Mouse (Mus musculus) layer of hippocampus, postnatal 14 days (tissue): ENCODE measurements around the gene Zfp281. TPM values are rescaled to one million over a fixed set of nuclear protein-coding genes. Genes with fewer than 3 reads are reported as not detected.

Source experiments
- DNase-seq, 2 experiments: peaks; one replicate each; pipeline ENCODE4 v3.0.0; 2021 to 2022; ENCODE audit warnings: low spot score in 2 of 2, mixed read lengths in 1 of 2
- total RNA-seq, 2 experiments: library from RNA; stranded (reverse); gene quantifications; 2 replicates each; pipeline ENCODE4 v1.2.3; 2021

Gene Zfp281
- total RNA-seq, 2 experiments from 2014 or later = 30.7 to 31.3 TPM

GRCm38 (mm10) chr1:136652066-136652465 lies 27.4 kb downstream of the Zfp281 start:
- no peak for DNase-seq

GRCm38 (mm10) chr1:136653526-136653925 lies 28.8 kb downstream of the Zfp281 start:
- no peak for DNase-seq

DNA sequence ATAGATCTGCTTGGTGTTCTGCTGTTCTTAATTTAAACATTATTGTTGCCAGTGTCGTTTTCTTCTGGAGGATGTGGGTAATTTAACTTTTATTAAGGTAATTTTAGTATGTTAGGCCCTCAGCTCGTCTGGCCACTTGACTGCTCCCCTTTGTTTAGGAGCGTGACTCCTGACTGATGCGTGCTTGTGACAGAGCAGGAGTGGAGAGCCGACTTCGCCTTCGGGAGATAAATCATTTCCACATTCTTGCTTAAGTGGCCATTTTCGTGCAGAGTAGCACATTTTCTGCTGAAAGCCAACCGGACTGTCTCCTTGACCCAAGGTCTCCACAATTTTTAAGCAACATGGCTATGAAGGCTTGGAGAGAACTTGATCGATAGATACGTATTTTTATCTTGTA lies 29.7 kb downstream of the Zfp281 start:
- no peak for DNase-seq

DNA sequence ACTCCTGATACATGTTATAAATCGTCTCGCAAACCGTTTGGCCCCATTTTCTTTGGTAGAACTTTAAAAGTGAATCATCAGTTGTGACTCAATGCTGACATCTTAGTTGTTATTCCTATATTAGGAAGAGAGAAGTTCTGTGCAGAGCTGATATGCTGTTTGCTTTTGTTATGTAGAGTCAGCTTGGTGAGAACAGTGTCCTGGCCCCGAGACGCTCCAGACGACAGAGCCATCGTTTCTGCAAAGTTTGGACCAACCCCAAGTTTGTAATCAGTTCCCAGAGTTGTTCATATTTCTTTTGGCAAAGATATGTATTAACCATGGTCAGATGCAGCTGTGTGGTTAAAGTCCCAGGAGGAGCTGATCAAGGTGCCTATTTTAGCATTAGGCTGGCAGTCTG lies 31.9 kb downstream of the Zfp281 start:
- DNase-seq = no peak

GRCm38 (mm10) chr1:136658456-136659227 lies 33.9 kb downstream of the Zfp281 start:
- no peak for DNase-seq

DNA sequence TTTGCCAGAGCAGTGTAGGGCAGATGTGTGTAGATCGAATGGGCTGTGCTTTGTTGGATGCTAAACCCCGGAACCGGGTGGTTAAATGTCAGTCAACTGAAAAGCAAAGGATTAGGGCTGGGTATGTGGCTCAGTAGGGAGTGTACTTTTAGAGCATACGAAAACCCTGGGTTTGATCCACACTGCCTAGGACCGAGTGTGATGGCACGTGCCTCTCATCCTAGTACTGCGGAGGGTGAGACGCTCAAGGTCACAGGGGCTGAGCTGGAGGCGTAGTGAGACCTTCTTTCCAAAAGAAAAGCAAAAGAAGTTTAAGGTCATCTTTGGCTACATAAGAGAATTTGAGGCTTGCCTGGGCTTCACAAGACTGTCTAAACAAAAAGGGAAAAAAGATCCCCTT lies 34.6 kb downstream of the Zfp281 start:
- DNase-seq = no peak

DNA sequence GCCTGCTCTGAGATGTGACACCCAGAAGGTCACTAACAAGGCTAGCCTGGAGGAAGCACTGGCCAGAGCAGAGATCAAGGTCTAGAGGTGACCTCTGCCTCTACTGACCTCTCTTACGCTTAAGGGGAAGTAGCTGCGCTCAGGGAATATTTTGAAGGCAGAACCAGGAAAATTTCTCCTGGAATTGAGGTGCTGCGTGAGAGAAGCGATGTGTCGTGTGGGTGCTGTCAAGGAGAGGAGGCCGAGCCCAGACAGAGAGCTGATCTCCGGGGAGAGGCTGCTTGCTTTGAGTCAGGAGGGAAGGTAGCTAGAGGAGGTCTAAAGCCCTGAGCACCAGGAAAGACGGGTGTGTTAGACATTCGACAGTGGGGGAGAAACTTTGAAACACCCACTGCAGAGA lies 35.2 kb downstream of the Zfp281 start:
- no peak for DNase-seq

DNA sequence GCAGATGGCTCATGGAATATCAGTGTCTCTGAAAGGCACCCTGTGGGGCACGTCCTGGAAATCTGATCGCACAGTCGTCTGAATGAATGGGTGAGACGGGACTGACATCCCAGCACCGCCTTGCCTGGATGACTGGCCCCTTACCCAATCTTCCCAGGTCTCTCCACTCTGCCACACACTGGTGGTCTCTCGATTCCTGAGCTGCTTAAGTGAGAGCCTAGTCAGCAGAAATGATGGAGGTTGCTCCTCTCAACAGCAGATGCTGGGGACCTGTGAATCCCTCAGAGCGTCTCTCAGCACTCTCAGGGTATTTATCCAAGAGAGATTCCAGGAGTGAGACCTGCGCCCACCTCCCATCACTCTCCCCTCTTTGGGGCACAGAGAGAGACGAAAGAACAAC lies 36.8 kb downstream of the Zfp281 start:
- DNase-seq = no peak

DNA sequence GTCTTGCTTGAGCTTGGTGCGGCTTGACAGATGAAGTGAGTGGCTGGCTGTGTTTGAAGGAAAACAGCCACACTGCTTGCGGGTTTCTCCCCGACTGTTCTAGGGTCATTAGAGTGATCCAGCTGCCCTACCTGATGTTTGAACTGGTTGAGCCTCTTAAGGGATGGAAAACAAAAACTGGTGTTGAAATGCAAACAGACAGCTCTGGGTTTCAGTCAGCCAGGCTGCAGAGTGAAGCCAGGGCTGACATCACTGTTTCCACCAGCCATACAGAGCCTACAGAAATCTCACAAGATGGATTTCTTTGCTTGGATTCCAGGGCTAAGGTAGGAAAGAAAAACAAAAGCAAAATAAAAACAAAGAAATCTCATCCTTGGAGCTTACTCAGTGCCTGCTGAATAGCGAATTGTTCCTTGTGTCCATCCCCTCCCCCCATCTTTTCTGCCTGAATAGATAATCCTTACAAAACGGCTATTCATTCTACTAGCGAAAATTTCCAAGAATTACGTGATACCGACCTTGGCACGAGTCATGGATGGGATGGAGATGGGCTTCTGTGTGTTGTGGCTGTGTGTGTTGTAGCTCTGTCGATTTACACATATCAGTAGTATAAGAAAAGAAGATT lies 37.4 kb downstream of the Zfp281 start:
- DNase-seq = no peak

DNA sequence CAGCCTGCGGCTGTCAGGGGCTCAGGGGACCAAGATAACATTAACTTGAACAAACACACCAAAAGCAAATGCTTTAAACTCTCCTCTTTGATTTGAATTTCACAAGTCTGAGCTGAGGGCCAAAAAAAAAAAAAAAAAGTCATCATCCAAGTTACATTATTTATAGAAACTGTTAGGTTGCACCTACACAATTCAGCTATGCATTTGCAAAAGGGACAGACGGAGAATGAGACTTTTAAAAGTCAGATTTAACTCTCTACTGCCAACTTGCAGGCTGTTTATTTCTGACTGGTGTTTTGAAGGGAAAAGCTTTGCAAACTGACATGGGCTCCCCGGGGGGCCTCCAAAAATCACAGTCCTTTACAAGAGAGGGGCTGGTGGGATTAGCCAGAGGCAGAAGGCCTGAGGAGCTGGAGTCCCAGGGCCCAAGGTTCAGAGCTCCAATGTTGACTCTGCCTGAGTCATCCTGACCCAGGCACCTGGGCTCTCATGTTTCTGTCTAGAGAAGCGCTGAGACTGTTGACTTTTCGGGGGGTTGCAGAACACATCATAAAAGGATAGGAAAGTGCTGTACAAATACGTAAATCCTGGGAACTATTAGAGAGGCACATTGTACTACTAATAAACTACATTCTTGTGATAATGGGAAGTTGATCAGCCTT lies 40.4 kb downstream of the Zfp281 start:
- DNase-seq = no peak

DNA sequence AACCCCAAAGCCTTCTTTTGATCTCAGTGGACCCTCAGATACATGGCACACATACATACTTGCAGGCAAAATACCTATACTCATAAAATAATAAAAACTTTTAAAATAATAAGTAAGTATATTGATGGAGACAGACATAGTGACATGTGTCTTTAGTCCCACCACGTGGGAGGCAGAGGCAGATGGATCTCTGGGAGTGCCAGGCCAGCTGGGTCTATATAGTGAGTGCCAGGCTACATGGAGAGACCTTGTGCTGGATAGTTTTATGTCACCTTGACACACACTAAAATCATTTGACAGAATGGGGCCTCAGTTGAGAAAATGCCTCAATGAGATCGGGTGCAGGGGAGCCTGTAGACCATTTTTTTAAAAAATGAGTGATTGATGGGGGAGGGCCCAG lies 41.8 kb downstream of the Zfp281 start:
- peak in 1 of 2 experiments; percentile 61 for DNase-seq

GRCm38 (mm10) chr1:136669926-136670325 lies 45.2 kb downstream of the Zfp281 start:
- no peak for DNase-seq

- no peak for DNase-seq
Observed at GRCm38 (mm10) chr1:136670421-136670820, 45.7 kb downstream of the Zfp281 start.

DNA sequence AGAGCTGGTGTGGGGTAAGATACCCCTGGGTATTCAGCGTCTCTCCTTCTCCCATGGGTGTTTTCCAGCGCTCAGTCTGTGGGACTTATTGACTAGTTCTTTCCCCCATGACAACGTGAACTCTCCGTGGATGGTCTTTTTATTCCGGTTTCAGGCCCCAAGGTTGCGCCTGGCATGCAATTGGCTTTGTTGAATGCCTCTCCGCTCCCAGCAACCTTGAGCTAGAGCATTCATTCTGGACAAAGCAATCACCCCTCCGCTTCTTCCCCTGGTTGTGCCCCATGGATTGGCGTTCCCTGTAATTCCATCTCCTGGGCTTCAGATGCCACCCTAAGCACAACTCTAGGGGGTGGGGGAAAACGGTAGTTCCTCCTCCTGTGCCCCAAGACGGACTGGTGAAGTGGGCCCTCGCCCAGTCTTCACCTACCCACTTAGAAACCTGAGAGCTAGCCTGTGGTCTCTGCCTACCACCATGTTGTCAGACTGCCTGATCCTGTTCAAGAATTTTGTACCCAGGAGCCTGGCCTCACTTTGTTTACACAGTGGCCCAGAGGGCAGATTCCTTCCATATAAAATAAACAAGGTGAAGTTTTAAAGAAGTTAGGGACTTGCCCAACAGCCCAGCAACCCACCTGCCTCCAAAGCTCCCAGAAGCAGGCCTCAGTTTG lies 47.2 kb downstream of the Zfp281 start:
- DNase-seq = no peak

- no peak for DNase-seq
Observed at GRCm38 (mm10) chr1:136672564-136672963, 47.9 kb downstream of the Zfp281 start.

- no peak for DNase-seq
Observed at GRCm38 (mm10) chr1:136673293-136673692, 48.6 kb downstream of the Zfp281 start.

DNA sequence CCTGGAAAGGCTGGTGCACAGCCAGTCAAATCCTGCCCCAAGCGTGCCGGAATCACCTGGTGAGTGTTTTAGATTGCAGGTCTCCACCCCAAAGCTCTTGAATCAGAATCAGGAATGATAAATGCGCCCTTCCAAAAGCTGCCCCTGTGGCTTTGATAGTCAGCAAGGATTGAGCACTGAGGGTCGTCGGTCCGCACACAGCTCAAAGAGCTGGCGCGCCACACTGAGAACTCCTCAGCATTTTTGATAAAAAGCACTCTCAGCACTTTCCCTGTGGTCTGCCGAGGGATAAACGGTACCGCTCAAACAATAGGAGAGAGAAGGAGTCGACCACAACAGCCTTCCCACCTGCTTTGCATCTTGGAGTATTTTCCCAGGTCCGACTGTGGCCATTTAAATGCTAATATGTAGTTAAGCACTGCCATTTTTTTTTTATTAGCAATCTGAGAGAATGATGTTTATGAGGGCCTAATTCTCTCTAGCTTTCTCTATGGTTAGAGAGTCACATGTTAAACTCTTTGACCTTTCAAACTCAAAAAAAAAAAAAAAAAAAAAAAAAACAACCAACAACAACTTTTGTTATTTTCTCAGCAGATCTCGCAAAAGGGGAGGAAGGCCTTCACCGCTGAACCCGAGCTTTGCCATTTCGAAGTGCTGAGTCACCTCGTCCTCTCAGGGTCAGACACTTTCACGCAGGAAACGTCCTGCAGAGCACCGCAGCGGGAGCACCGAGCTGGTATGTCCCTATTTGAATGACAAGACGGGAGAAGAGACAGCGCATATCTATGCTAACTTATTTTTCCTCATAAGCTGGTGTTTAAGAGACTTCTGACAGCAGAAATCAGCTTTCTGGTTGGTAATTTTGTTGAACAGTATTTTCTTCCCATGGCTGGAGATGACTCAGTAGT lies 50.1 kb downstream of the Zfp281 start:
- no peak for DNase-seq

DNA sequence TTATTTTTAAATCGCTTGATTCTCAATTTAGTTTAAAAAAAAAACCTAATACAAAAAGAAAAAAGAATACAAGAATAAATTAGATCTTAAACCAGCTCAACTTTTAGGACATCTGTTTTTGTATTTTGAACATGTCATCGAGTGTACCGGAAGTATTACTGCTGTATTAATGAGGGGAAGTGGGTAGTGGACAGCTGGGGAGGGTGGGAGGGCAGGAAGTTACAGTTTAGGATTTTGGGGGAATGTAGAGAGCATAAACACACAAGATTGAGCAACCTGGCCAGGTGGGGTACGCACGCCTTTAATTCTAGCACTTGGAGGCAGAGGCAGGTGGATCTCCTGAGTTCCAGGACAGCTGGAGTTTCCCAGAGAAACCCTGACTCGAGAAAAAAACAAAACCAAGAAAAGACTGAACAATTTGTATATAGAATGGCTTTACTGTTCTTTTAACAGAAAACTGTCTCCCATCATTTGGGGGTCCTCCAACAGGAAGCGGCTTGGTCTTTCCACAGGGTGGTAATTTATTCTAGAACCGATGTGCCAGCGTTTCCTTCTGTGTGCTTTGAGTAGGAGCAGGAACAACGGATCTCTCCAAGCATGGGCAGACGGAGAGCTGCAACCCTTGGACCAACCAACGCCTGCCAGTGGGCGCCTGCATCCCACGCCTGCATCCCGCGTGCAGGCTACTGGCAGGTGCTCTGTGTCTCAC lies 51.2 kb downstream of the Zfp281 start:
- no peak for DNase-seq

- no peak for DNase-seq
Observed at GRCm38 (mm10) chr1:136676445-136676755, 51.7 kb downstream of the Zfp281 start.

DNA sequence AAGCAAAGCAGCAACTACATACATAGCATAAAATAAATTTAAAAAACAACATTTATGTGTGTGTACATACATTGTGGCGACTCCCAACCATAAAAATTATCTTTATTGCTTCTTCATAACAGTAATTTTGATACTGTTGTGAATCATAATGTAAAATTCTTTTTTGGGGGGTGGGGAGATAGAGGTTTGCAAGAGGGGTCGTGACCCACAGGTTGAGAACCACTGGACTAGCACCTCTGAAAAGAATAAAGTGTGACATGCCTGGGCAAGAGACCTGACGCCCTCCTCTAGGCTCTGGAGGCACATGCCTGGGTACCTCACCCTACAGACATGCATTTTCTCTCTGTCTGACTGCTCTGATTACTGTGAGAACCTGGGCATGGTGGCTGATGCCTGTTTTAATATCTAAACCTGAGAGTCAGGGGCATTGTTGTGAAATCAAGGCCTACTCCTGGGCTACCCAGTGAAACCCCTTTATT lies 53.2 kb downstream of the Zfp281 start:
- DNase-seq = no peak
